Mouse (Mus musculus) cerebellum, adult 8-10 months (tissue): ENCODE data around the gene Plcxd2.

Experiments
- DNase-seq: peaks from one replicate; pipeline ENCODE4 v3.0.0; 2022

Gene Plcxd2

DNA sequence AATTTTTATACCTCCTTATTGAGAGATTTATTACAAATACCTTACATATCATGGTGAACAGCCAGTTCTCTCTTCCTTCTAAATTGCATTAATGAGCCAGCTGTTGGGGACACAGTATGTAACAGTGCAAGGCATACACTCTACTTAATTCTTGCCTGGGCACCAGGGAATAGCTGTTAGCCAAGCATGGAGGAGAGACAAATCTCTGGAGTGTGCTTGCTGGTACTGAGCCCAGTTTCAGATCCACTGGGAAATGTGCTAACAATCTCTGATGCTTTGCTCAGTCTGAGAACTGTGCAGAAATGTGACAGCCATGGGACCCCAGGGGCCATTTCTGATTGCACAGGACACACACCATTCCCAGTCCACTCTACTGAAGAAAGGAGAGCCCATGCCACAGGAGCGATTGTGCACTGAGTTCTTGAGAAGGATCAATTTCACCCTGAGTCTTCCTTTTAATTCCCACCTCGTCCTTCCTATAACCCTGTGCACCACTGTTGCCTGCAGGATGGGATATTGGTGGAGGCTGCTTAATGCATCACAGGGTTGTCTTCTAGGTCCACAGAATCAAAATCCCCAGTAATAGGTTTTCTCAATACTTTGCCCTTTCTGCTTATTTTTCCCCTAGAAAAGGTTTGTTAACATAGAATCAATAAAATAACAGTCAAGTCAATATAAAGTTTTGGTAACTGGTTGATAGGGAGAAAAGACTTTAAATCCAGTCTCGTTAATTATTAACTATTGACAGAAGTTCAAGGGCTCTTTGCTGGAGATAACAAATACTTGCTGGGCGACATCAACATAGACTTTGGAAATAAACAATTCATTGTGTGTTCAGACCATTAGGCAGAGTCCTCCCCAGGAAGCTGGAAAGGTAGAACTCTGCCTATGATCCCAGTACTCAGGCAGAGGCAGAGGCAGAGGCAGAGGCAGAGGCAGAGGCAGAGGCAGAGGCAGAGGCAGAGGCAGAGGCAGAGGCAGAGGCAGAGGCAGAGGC, 25.1 kb downstream of the Plcxd2 start:
- no peak for DNase-seq

DNA sequence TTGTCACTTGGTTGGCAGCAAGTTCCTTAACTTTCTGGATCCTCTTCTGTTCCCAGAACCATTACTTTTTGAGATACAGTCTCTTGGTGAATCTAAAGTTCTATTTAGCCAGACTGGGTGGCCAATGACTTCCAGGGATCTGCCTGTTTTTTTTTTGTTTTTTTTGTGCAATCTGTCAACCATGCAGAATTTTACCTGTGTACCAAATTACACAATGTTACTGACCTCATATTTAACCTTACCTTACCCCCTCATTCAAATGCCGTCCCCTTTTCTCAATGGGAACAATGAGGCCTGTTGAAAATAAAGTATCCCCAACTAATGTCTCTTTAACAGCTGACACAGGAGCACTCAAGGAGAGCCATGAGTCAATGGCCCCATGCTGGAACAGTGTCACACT, 33.8 kb downstream of the Plcxd2 start:
- no peak for DNase-seq

DNA sequence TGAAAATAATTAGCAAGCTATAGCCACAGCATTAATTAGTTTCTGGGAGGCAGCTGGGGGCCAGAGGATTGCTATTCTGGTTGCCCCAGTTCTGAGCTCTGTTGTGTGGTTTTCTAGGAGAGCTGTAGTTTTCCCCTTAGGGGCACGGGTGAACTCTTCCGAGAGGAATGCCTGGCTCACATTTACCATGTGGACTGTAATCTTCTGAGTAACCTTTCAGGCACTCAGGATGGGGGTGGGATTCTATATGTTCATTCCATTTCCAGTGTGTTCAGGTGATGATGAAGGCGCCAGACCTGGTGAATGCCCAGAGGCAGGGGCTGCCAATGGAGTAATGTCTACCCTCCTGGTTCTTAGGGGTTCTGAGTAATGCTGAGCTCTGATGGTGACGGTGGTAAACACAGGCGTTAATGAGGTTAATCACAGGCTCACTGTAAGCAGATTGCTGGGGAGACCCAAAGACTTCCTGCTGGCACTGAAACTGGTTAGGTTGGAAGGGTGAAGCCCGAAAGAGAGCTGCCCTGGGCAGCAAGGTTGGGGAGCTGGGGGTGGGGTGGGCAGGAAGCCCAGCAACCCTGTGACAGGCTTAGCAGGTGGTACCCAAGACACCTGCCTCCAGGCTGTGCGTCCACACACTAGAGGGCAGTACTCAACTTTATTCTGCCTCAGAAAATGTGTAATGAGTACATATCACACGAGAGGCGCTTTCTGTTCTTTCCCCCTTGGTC, 35.9 kb downstream of the Plcxd2 start:
- peak; percentile 20 for DNase-seq

DNA sequence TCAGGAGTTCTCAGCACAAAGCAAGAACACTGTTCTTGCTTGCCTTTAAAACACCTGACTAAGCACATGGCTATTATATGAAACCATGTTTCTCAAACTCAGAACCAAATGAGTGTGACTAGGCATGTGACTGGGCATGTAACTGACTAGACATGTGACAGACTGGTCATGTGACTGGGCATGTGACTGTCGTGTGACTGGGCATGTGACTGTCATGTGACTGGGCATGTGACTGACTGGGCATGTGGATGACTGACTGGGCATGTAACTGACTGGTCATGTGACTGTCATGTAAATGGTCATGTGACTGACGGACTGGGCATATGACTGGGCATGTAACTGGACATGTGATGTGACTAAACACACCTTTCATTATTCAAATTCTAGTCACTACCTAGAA, 39.8 kb downstream of the Plcxd2 start:
- no peak for DNase-seq

DNA sequence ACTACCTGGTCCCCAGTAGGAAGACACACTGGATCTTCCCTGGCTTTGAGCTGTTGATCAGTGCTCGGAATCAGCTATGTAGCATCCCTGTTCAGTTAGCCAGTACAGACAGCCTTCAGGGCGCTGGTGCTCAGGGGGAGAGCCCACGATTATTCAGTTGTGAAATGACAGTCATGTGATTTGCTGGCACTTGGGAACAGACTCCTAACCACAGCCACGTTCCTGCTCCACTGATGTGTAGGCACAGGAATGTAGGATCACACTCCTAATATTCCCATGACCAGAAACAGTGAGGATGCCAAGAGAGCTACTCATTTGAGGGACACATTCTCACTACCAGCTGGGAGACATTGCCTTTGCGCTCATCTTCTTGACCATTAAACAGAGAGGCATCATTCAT, 41.3 kb downstream of the Plcxd2 start:
- no peak for DNase-seq

DNA sequence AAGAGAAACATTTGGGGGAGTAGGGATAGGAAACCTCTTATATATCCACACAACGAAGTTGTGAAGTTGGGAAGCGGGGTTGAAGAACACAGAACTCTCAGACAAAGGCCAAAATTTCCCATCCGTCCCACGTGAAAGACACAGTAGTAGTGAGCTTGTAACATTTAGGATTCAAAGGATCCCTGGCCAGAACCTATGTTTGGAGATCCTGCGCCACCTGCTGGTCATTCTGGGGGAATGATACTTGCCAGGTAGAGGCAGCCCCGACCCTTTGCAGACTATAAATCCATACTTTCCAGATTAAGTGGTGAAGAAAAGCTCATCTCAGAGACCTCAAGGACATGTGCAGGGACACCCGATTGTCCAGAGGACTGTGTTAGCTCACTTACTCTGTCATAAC, 42.5 kb downstream of the Plcxd2 start:
- peak; percentile 70 for DNase-seq

DNA sequence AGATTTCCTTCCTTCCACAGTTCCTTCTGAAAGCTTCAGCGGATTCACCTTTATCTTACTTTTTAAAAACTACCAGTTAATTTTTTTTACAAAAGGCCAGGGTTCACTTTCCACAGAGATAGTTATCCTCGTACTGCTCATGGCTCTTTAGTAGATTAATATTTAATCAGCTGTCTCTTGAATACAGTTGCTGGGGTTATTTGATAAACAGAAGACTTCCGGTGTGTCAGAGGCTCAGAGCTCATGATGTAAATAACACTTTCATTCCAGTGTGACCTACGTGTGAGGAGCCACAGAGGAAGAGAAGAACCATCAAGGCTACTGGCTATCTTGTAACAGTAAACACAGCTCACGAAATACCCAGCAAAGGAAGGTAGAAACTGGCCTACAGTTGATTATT, 43.4 kb downstream of the Plcxd2 start:
- DNase-seq = no peak

DNA sequence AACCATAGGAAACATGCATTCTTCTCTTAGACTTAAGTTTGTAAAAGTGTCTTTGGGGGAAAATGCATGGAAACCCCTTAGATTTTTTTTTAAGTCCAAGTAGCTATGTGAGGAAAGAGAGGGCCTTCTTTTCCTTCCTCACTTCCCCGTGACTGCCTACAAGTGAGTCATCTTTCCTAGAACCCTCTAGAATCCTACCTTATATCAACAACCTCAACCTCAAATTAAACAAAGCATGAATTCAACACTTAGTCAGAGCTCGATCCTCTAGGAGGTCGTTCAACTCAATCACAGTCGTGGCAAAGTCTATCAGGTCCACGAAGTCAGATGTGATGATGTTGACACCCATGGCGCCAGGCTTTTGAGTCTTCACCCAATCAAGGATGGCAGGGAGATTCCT, 45.2 kb downstream of the Plcxd2 start:
- DNase-seq = no peak

DNA sequence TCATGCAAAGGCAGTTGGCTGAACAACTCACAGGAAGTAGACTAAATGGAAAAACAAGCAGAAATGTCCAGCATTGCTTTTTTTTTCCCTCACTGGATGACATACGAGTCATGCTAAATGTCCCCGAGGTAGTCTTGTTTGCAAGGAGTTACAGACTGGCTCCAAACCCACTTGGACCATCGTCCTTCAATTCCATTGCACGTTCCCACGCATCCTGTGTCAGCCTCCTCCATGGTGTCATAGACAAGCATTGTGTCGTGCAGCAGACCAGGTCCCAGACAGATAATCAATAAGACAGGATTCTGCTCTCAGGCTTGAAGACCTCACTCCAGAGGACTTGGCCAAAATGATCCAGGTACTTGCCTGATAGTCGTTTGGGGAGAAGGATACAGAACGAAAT, 46.2 kb downstream of the Plcxd2 start:
- DNase-seq = no peak

DNA sequence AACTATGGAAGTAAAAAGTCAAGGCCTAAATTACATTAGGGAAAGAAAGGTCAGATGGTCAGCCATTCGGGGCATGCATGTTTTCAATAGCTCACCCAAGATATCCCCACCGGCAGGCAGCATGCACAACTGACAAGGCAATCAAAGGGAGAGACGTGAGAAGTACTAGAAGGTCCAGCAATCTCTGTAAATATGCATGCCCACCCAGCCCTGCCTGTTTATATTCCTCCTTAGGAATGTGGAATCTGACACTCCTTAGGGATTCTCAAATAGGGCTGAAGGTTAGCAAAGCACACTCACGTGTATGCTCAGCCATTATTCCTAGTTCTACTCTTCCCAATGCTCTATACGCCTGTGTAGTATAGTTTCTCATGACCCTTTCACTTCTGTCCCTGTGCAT, 46.9 kb downstream of the Plcxd2 start:
- DNase-seq = no peak

DNA sequence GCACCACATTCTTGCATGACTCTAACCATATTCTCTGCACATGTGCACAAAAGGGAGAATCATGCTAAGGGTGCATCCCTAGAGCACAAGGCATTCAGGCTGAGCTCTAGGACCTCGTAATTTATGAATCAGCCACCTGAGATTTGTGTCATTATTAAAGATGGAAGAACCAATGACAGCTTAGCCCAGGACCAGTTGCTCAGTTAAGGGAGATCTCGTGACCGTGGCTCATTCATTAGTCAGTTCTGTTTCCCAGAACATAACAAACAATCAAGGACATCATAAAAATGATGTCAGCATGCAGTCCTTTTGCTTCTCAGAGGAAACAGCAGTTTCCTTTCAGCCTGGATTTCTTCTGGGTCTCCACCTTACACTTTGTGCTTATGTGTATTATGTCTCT, 49.0 kb downstream of the Plcxd2 start:
- DNase-seq = no peak

DNA sequence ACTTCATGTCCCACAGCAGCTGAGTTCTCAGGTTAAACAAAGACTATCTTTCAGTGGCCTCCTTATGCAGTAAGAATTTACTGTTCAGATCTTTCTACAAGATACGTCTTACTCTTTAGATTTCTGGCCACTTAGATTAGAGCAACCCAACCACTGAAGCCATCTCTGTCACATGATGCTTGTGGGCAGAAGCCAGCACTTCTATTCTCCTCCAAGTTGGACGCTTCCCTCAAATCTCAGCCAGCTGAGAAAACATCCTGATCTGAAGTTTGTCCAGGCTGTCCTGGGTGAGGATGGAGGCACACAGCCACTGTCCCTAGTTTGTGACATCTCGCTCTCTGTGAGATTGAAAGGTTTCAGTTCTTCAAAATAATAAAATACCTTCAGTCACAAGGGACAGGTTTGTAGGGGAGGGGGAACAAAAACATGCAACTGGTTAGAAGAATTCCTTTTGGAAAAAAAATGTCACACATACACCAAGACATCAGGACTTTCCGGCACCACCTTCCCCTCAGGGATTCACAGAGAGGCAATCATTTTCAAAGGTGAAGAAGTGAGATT, 53.5 kb downstream of the Plcxd2 start:
- DNase-seq = no peak

DNA sequence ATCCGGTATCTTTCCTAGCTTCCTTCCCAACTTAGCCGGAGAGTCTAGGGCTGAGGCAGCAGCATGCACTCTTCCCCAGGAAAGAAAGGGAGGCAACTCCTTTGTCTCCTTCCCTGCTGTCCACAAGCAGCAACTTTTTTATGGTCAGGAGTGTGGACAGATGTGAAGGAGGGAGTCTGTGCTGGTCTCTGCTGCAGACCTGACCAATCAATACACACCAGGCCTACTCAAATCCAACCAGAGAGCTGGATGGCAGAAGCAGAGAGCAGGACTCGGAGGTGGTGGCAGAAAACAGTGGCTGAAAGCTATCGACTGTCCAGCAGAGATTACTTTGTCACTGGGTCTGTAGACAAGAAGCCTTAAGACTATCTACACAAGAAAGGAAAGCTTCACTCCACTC, 56.6 kb downstream of the Plcxd2 start, which contains the start of gene Phldb2:
Phldb2 (minus strand) TSS at position 205 of the 400 bp plus-strand sequence.
- no peak for DNase-seq

DNA sequence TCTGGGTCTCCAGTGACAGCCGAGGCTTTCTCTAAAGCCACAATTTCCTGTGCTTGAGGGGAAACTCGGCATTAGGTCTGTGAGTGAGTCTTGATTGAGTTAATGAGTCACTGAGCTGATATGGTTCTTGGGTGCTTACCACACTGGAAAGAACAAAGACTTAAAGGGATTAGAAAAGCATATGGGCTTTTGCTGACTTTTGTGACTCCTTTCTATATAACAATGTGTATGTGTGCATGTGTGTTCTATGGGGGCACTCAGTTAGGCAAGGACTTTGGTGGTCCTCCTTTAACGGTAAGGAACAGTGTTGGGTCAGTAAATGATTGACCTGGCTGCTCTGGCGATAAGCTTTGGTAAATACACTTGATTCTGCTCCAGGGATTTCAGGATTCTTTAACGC, 57.5 kb downstream of the Plcxd2 start:
- no peak for DNase-seq

DNA sequence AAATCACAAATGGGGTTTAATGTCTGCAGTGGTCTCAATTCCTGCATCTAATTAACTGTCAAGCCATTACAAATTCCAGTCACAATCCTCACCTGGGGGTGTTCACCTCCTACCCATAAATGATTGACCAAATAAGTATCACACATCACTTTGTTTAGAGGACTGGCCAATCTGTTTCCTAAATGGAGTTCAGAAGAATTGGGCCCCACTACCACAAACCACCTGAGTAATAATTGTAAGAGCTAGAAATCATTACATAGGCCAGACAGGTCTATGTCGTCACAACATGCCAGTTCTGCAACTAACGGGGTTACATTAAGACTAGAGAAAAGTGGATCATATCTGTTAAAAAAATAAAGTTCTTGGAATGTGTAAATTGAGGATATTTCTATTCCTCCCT, 58.0 kb downstream of the Plcxd2 start:
- no peak for DNase-seq

DNA sequence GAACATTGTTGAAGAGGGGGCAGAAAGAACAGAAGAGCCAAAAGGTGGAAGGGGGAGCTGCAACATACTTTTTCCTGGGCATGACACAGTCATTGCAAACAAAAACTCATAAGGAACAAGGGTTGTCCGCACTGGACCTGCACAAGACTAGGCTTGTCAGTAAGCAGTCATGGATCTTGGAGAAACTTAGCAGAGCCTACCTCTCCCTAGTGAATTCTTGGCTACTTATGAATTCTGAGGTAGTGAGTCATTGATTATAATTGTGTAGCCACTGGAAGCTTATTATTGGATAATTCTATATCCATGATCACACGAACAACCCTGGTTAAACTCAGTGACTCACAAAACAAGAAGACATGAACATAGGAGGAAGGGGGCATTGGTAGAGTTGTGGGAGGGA, 63.7 kb downstream of the Plcxd2 start:
- DNase-seq = no peak

DNA sequence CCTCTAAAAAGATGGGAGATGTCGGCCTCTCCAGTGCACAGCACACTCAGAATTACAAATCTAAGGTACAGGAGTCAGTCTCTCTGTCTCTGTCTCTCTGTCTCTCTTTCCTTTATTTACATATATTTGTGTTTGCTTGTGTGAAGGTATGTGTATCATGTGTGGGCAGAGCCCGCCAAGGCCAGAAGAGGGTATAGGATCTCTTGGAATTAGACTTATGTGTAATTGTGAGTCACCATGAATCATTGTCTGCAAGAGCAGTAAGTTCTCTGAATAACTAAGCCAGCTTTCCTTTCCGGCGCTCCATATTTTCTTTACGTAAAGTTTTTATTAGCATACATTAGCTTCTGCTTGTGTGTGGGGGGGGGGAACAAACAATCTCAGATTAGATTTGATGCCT, 64.4 kb downstream of the Plcxd2 start:
- DNase-seq = no peak

DNA sequence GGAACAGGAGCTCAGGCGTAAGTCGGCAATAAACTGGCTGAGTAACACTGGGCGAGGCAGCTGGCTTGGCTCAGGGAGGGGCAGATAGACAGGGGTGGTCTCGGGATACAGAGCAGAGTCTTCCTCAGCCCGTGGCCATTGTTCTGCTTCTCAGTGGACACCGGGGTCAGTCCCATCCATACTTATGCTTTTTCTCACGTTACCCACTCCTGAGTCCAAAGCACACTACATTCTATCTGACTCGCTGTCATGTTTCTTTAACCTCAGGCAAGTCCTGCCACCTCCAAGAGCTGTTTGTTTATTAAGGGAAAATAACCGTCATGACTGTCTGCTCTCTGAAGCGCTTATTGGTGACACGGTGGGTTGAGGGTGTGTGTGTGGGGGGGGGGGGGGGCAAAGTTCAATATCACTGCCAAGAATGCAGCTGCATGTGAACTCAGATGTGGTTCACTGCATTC, 64.8 kb downstream of the Plcxd2 start:
- DNase-seq = no peak

DNA sequence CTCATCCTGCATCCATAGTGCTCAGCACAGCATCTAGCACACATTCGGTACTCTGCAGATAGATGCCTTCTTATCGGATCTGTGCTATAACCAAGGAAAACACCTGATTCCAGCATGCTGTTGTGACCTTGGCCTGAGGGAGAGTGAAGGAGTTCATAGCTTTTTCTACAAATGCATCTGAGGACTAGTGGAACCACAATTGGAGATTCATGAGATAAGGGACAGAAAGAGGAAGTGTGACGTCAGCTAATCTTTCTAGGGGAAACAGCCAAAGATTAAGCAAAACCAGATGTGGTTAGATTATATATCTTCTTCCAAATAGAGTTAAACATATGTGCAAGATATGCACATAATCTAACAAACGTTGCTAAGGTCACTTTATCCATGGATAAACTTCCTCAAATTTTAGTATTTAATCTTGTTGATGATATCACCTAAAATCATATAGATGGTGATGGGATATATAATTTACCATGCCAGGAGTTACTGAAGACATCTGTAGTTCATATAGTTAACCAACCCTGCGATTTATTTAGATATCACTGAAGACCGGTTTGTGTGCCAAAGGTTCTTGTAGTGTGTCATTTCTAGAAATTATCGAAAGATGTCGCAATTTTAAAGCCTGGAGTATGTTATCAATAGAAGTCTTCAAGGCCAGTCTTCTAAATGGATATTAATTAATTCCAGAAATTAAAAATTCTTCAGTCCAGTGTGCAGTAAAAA, 67.7 kb downstream of the Plcxd2 start:
- DNase-seq = no peak

DNA sequence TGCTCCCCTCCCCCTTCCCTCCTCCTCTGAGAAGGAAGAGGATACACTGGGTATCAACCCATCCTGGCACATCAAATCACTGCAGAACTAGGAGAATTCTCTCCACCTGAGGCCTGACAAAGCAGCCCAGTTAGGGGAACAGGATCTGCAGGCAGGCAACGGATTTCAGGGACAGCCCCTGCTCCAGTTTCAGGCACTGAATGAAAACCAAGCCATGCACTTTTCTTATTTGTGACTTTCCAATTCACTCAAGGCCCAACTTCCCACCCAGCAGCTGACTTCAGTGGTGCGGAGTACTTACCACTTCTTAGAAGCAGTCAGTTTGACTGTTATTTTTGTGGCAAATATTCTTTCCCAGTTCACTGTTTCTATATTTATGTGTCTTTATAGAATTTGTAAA, 69.3 kb downstream of the Plcxd2 start:
- DNase-seq = no peak

DNA sequence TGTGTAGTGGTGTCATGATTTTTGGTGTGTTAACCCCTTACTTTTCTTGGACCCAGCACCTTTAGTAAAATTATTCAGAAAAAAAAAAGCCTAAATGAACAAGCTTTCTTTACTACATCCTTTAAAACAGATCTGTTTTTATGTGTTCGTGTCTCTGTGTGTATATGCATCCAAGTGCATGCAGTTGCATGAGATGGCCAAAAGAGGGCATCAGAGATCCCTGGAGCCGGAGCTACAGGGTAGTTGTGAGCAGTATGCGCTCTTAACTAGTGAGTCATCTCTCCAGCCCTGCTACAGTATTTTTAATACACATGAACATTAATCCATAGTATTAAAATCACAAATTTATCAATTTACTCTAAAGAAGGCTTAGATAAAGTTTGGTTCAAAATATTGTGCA, 70.6 kb downstream of the Plcxd2 start:
- no peak for DNase-seq

DNA sequence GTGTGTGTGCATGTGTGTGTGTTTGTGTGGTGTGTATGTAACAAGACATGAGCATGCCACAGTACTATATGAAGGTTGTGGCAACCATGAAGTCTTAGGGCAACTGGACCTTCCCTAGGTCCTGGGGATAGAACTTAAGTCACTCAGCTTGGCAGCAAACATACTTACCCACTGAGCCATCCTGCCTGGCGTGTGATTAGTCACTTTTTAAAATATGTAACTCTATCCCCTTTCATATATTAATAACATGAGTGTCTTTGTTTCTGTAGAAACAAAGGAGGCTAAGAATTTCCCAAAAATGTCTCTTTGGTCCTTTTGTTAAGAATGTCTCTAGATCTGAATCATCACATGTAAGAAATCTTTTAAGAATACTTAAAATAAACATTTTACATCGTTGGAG, 72.6 kb downstream of the Plcxd2 start:
- DNase-seq = no peak

DNA sequence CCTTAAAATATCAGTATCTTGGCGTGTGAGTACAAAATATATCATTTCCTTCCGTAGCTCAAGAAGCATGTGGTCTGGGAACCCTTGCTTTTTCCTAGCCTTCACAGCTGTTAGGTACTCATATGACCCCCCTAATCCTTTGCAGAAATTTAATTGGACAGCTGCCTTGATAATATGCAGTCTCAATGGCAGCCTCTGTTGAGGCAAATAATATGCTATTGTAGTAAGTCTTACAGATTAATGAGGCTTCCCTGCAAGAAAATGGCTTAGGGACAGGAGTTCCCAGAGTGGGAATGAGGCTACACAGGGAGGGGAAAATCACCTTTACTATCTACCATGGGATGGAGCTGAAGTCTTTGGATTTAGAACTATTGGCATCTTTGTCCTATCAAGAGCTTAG, 73.5 kb downstream of the Plcxd2 start:
- DNase-seq = no peak
